Mouse (Mus musculus) cerebellum, postnatal 14 days (tissue): ENCODE data around the gene Mybph.
A peak's percentile ranks its signal among the peaks of the same experiment; 100 is the strongest.

Source experiments
- DNase-seq, 2 experiments: peaks; one replicate each; pipeline ENCODE4 v3.0.0; 2021; ENCODE audit warnings: mixed read lengths in 2 of 2

Gene Mybph

GRCm38 (mm10) chr1:134212351-134212750 is 19.1 kb downstream of the Mybph start:
- DNase-seq, result no peak

- DNase-seq, result no peak
Measured at GRCm38 (mm10) chr1:134213405-134213804, 20.2 kb downstream of the Mybph start.

- no peak for DNase-seq
Measured at GRCm38 (mm10) chr1:134215059-134215458, 21.8 kb downstream of the Mybph start.

GRCm38 (mm10) chr1:134215751-134216628 is 22.7 kb downstream of the Mybph start:
- no peak for DNase-seq

- DNase-seq, result no peak
Measured at GRCm38 (mm10) chr1:134216629-134216971, 23.4 kb downstream of the Mybph start.

GRCm38 (mm10) chr1:134217028-134217481 is 23.8 kb downstream of the Mybph start:
- DNase-seq, result no peak

GRCm38 (mm10) chr1:134217942-134218341 is 24.7 kb downstream of the Mybph start:
- DNase-seq, result no peak

GRCm38 (mm10) chr1:134219608-134220007 is 26.4 kb downstream of the Mybph start:
- peak; percentile 46 to 66 for DNase-seq

GRCm38 (mm10) chr1:134221172-134221571 is 27.9 kb downstream of the Mybph start:
- no peak for DNase-seq

GRCm38 (mm10) chr1:134222122-134223055 is 29.1 kb downstream of the Mybph start:
- DNase-seq, result no peak

- DNase-seq, result no peak
Measured at GRCm38 (mm10) chr1:134224649-134225227, 31.5 kb downstream of the Mybph start.

GRCm38 (mm10) chr1:134225375-134225774 is 32.1 kb downstream of the Mybph start:
- no peak for DNase-seq

GRCm38 (mm10) chr1:134226739-134227138 is 33.5 kb downstream of the Mybph start:
- DNase-seq, result no peak

- DNase-seq, result no peak
Measured at GRCm38 (mm10) chr1:134229806-134230575, 36.7 kb downstream of the Mybph start.

- no peak for DNase-seq
Measured at GRCm38 (mm10) chr1:134230638-134231228, 37.5 kb downstream of the Mybph start.

GRCm38 (mm10) chr1:134231270-134231669 is 38.0 kb downstream of the Mybph start:
- peak; percentile 71 to 72 for DNase-seq

GRCm38 (mm10) chr1:134231681-134232080 is 38.4 kb downstream of the Mybph start:
- DNase-seq, result no peak

GRCm38 (mm10) chr1:134232326-134232725 is 39.1 kb downstream of the Mybph start:
- peak; percentile 48 to 57 for DNase-seq

GRCm38 (mm10) chr1:134232778-134233531 is 39.7 kb downstream of the Mybph start:
- DNase-seq, result peak; percentile 76 to 77

- DNase-seq, result peak; percentile 61 to 67
Measured at GRCm38 (mm10) chr1:134233681-134234454, 40.6 kb downstream of the Mybph start.
